Mouse (Mus musculus) midbrain, embryonic 10.5 days (tissue): ENCODE results near the gene Gm17374. TPM values are rescaled to one million over a fixed set of nuclear protein-coding genes. Genes with fewer than 3 reads are reported as not detected.

Source experiments
- DNase-seq: peaks from one replicate; pipeline ENCODE4 v3.0.0-alpha.2; 2017; ENCODE audit warnings: low spot score
- H3K27ac ChIP-seq: fragments of 300-500 bp; sonication (generic); replicated peaks from 2 replicates; pipeline ENCODE4 v1.5.1; 2016; ENCODE audit warnings: mild to moderate bottlenecking
- H3K27me3 ChIP-seq: fragments of 300-500 bp; sonication (generic); 2 replicates; pipeline ENCODE4 v1.6.1; 2016; ENCODE audit warnings: low read depth, mild to moderate bottlenecking; ENCODE audit not compliant: poor library complexity, severe bottlenecking
- H3K36me3 ChIP-seq: fragments of 300-500 bp; sonication (generic); 2 replicates; pipeline ENCODE4 v1.6.1; 2016; ENCODE audit warnings: mild to moderate bottlenecking, moderate library complexity
- H3K4me1 ChIP-seq: fragments of 300-500 bp; sonication (generic); 2 replicates; pipeline ENCODE4 v1.6.1; 2016
- H3K4me3 ChIP-seq: fragments of 300-500 bp; sonication (generic); 2 replicates; pipeline ENCODE4 v1.5.1; 2016; ENCODE audit warnings: mild to moderate bottlenecking, moderate library complexity
- H3K9me3 ChIP-seq: fragments of 300-500 bp; sonication (generic); replicated peaks from 2 replicates; pipeline ENCODE4 v1.6.1; 2016; ENCODE audit warnings: mild to moderate bottlenecking
- whole genome bisulfite sequencing: fragments of 180-500 bp; shearing (Covaris S2); methylation state at CpG from one replicate; pipeline ENCODE4 v1.1.7; 2016; 5-methylcytosine and 5-hydroxymethylcytosine counted together
- polyA plus RNA-seq: library from polyadenylated mRNA; unstranded; fragments of >200 nt; fragmentation: Nextera tagmentation; extraction: Ambion mirVana; gene quantifications from 2 replicates; pipeline ENCODE4 v1.2.1, GENCODE M21; 2016

The Gm17374 gene
- polyA plus RNA-seq, 1 experiment from 2014 or later = not detected

DNA sequence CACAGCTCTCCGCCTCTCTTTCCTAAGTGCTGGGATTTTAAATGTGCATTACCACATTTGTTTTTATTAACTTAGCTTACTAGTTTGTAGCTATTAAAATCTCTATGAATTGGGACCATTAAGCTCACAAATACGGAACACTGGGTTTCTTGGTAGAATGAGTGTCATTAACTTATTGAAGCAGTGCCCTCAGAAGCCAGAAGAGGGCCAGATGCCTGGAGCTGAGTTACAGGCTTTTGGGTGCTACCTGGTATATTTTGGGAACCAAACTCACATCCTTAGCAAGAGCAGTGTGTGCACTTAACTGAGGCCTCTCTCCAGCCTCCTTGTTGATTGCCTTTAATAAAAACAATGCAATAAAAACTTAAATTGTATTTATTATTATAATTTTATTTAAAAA, 48.9 kb downstream of the Gm17374 start:
- WGBS = 80% methylated on average over 2 of the region's 2 CpGs
- H3K36me3 ChIP-seq = peaks cover 52% of the 10 kb centered on the region
- H3K27me3 ChIP-seq = no peaks in the 10 kb centered on the region
- H3K9me3 ChIP-seq = no peaks in the 10 kb centered on the region
- no peak for DNase-seq
- no peaks in the 10 kb centered on the region for H3K4me1 ChIP-seq
- H3K4me3 ChIP-seq = no peak overlapping the region
- H3K27ac ChIP-seq = no peak overlapping the region

DNA sequence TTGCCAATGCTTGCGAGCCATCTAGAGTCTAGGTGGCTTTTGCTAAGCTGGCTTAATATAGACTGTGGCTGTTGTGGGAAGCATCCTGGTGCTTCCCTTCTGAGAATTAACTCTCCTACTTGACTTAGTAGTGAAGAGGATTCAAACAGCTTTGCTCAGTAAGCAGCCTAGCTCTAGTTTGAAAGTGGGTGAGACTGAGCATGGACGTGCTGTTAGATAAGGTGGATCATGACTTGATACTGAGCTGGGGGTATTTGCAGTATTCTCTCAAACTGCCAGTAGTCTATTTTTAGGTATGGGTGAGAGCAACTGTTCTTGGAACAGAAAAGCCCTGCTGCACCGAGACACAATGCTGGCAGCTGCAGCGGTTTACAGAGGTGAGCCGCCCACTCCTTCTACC, 50.7 kb downstream of the Gm17374 start:
- DNase-seq = no peak
- Histone ChIP-seq H3K9me3 (no peaks in the 10 kb centered on the region), H3K4me1 (no peaks in the 10 kb centered on the region), H3K36me3 (peaks cover 58% of the 10 kb centered on the region), H3K27ac (no peak overlapping the region), H3K27me3 (no peaks in the 10 kb centered on the region), H3K4me3 (no peak overlapping the region)
- 94% methylated on average over 5 of the region's 5 CpGs for WGBS

Other genes starting within 250 kb of the Gm17374 start
- gene Tasp1, start 85.2 kb upstream of the Gm17374 start, polyA plus RNA-seq = 16.3 and 18.1 TPM in 2 replicates
- 26.9 and 28.3 TPM in 2 replicates for gene Esf1, start 18.5 kb downstream of the Gm17374 start, polyA plus RNA-seq
- gene Ndufaf5, start 18.6 kb downstream of the Gm17374 start, polyA plus RNA-seq = 26.8 and 29.0 TPM in 2 replicates
- not detected in 2 replicates for gene Sel1l2, start 237.7 kb downstream of the Gm17374 start, polyA plus RNA-seq
- 39.4 and 42.4 TPM in 2 replicates for gene Macrod2, start 243.3 kb downstream of the Gm17374 start, polyA plus RNA-seq